Mouse (Mus musculus): ENCODE data around the gene Bnip1. TPM values are rescaled to one million over a fixed set of nuclear protein-coding genes. Genes with fewer than 3 reads are reported as not detected.

Bnip1 gene
- total and polyA plus RNA-seq, 3 experiments = 50.9 to 59.6 (median 54.6) TPM

- Histone ChIP-seq H3K4me3 (replicated peaks in 1 of 3; ENCODE audit: low read depth in 2 of 3, low read length in 2 of 3, poor library complexity in 1 of 3) (no peak overlapping the region), H3K27me3 (replicated peaks) (no peaks in the 10 kb centered on the region), H3K36me3 (replicated peaks in 1 of 2; ENCODE audit: control insufficient read depth in 1 of 2, insufficient read depth in 1 of 2, low read length in 1 of 2) (no peaks in the 10 kb centered on the region), H3K4me1 (ENCODE audit: control insufficient read depth in 1 of 2, insufficient read depth in 2 of 2) (peaks cover 4 to 10% of the 10 kb centered on the region in 2 experiments), H3K9ac (ENCODE audit: insufficient read depth, low read depth) (no peak overlapping the region), H3K79me2 (replicated peaks; ENCODE audit: control insufficient read depth, extremely low read depth, insufficient read depth, poor library complexity, severe bottlenecking) (no peaks in the 10 kb centered on the region), H3K4me2 (ENCODE audit: insufficient read depth, low read depth, poor library complexity, severe bottlenecking) (no peak overlapping the region), H3K27ac (ENCODE audit: insufficient read depth, low read depth) (no peak overlapping the region), H3K9me3 (replicated peaks; ENCODE audit: low read length) (peaks cover 12% of the 10 kb centered on the region)
- in situ Hi-C loops (cut with MboI; ENCODE audit: low pct_ligation_motif_present, low pct_unique_long_range_greater_than_20kb, low sequenced_read_pairs) = no loop called here
- dilution Hi-C loops (cut with MboI; ENCODE audit: extremely low pct_ligation_motif_present, extremely low pct_unique_long_range_greater_than_20kb, low sequenced_read_pairs) = no loop called here
- TF ChIP-seq ZC3H11A (IDR thresholded peaks at IDR 0.05; ENCODE audit: low read depth, low read length) (no peak), USF2 (conservative IDR thresholded peaks at IDR 0.05; ENCODE audit: low read depth, low read length) (no peak), GABPA (IDR thresholded peaks at IDR 0.05; ENCODE audit: insufficient replicate concordance, low read depth, low read length) (no peak), KAT2A (IDR thresholded peaks at IDR 0.05; ENCODE audit: insufficient replicate concordance, low read length) (no peak), EP300 (IDR thresholded peaks at IDR 0.05; ENCODE audit: low read length) (no peak), JUND (conservative IDR thresholded peaks at IDR 0.05; ENCODE audit: low read depth, low read length) (no peak), NELFE (IDR thresholded peaks at IDR 0.05; ENCODE audit: low read depth, low read length) (no peak)
- no peak for DNase-seq (ENCODE audit: extremely low read depth)
Observed at GRCm38 (mm10) chr17:26839718-26840438, 59.0 kb downstream of the Bnip1 start.

GRCm38 (mm10) chr17:26840439-26840780 is 59.5 kb downstream of the Bnip1 start:
- no peaks in the 10 kb centered on the region for H3K36me3 ChIP-seq (replicated peaks in 1 of 2; ENCODE audit: control insufficient read depth in 1 of 2, insufficient read depth in 1 of 2, low read length in 1 of 2)
- H3K27ac ChIP-seq (ENCODE audit: insufficient read depth, low read depth) = no peak overlapping the region
- no peak overlapping the region for H3K4me2 ChIP-seq (ENCODE audit: insufficient read depth, low read depth, poor library complexity, severe bottlenecking)
- dilution Hi-C loops (cut with MboI; ENCODE audit: extremely low pct_ligation_motif_present, extremely low pct_unique_long_range_greater_than_20kb, low sequenced_read_pairs) = no loop called here
- DNase-seq (ENCODE audit: extremely low read depth) = no peak
- peaks cover 4 to 10% of the 10 kb centered on the region in 2 experiments for H3K4me1 ChIP-seq (ENCODE audit: control insufficient read depth in 1 of 2, insufficient read depth in 2 of 2)
- no peaks in the 10 kb centered on the region for H3K27me3 ChIP-seq (replicated peaks)
- H3K9me3 ChIP-seq (replicated peaks; ENCODE audit: low read length) = peaks cover 12% of the 10 kb centered on the region
- H3K79me2 ChIP-seq (replicated peaks; ENCODE audit: control insufficient read depth, extremely low read depth, insufficient read depth, poor library complexity, severe bottlenecking) = no peaks in the 10 kb centered on the region
- H3K9ac ChIP-seq (ENCODE audit: insufficient read depth, low read depth) = no peak overlapping the region
- no peak for TF ChIP-seq JUND (conservative IDR thresholded peaks at IDR 0.05; ENCODE audit: low read depth, low read length)
- no peak for TF ChIP-seq ZMIZ1 (IDR thresholded peaks at IDR 0.05; ENCODE audit: low read depth, low read length)
- TF ChIP-seq RCOR1 (conservative IDR thresholded peaks at IDR 0.05; ENCODE audit: low read depth, low read length) = no peak
- no peak for TF ChIP-seq IRF4 (IDR thresholded peaks at IDR 0.05; ENCODE audit: low read depth, low read length)
- no peak for TF ChIP-seq GABPA (IDR thresholded peaks at IDR 0.05; ENCODE audit: insufficient replicate concordance, low read depth, low read length)
- TF ChIP-seq CHD1 (IDR thresholded peaks at IDR 0.05; ENCODE audit: low read depth, low read length) = no peak
- TF ChIP-seq UBTF (IDR thresholded peaks at IDR 0.05; ENCODE audit: low read depth, low read length) = no peak
- TF ChIP-seq PAX5 (IDR thresholded peaks at IDR 0.05; ENCODE audit: low read length) = no peak
- TF ChIP-seq USF1 (IDR thresholded peaks at IDR 0.05; ENCODE audit: low read depth, low read length) = no peak
- TF ChIP-seq MYC (IDR thresholded peaks at IDR 0.05; ENCODE audit: low read depth, low read length) = no peak
- no peak for TF ChIP-seq USF2 (conservative IDR thresholded peaks at IDR 0.05; ENCODE audit: low read depth, low read length)
- in situ Hi-C loops (cut with MboI; ENCODE audit: low pct_ligation_motif_present, low pct_unique_long_range_greater_than_20kb, low sequenced_read_pairs) = no loop called here
- no peak overlapping the region for H3K4me3 ChIP-seq (replicated peaks in 1 of 3; ENCODE audit: low read depth in 2 of 3, low read length in 2 of 3, poor library complexity in 1 of 3)

Data from CH12.LX (cell line).